Mouse (Mus musculus) testis, adult 2 months (tissue): Measurements from ENCODE around the gene Kbtbd12. TPM values are rescaled to one million over a fixed set of nuclear protein-coding genes. Genes with fewer than 3 reads are reported as not detected.
A peak's percentile ranks its signal among the peaks of the same experiment; 100 is the strongest.

Experiments used
- H3K27ac ChIP-seq: fragments of 200-500 bp; 2 replicates; pipeline ENCODE4 v1.5.1; 2012; ENCODE audit warnings: low read depth, low read length; ENCODE audit not compliant: control insufficient read depth, insufficient read depth
- H3K27me3 ChIP-seq: fragments of 200-500 bp; 2 replicates; pipeline ENCODE4 v1.6.1; 2012; ENCODE audit warnings: mild to moderate bottlenecking, low read length, moderate library complexity; ENCODE audit not compliant: control insufficient read depth, insufficient read depth
- H3K36me3 ChIP-seq: fragments of 200-500 bp; 2 replicates; pipeline ENCODE4 v1.6.1; 2012; ENCODE audit warnings: mild to moderate bottlenecking, low read length; ENCODE audit not compliant: control insufficient read depth, insufficient read depth
- H3K4me1 ChIP-seq: fragments of 200-500 bp; 2 replicates; pipeline ENCODE4 v1.6.1; 2012; ENCODE audit warnings: low read length; ENCODE audit not compliant: control insufficient read depth, insufficient read depth
- H3K4me3 ChIP-seq: fragments of 200-500 bp; 2 replicates; pipeline ENCODE4 v1.5.1; 2012; ENCODE audit warnings: low read depth, mild to moderate bottlenecking, low read length, moderate library complexity, mixed read lengths; ENCODE audit not compliant: control insufficient read depth
- CTCF ChIP-seq: fragments of 200-500 bp; IDR thresholded peaks from 2 replicates; pipeline ENCODE4 v1.5.1; 2012; ENCODE audit warnings: low read depth, mild to moderate bottlenecking, inconsistent platforms, low read length, moderate library complexity; ENCODE audit not compliant: control insufficient read depth, insufficient read depth, insufficient replicate concordance
- POLR2A ChIP-seq: fragments of 200-500 bp; IDR thresholded peaks from 2 replicates; pipeline ENCODE4 v1.6.1; 2012; ENCODE audit warnings: low read depth, mild to moderate bottlenecking, inconsistent platforms, low read length, moderate library complexity; ENCODE audit not compliant: control insufficient read depth
- polyA plus RNA-seq: library from polyadenylated mRNA; depleted of rRNA; stranded (reverse); fragments of >200 nt; gene quantifications from 2 replicates; pipeline ENCODE4 v1.2.3, GENCODE M21; 2012

Kbtbd12 gene
- polyA plus RNA-seq, 1 experiment = 0.83 TPM

DNA sequence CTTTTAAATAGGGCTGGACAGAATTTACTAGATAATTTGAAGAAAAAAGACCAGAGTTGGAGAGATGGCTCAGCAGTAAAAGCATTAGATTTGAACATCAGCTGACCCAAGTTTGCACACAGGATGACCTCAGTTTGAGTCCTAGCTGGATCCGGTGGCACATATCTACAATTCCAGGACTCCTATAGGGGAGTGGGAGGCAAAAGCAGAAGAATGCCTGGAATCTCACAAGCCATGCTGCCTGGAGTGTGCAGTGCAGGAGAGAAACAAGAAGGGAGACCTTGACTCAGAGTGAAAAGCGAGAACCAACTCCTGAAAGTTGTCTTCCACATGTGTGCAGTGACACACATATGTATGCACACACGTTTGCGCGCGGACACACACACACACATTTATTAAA lies 45.4 kb downstream of the Kbtbd12 start:
- no peaks in the 10 kb centered on the region for H3K4me1 ChIP-seq
- no peaks in the 10 kb centered on the region for H3K36me3 ChIP-seq
- H3K27ac ChIP-seq = no peak overlapping the region
- H3K4me3 ChIP-seq = no peak overlapping the region
- TF ChIP-seq POLR2A (no peak), CTCF (no peak)
- H3K27me3 ChIP-seq = no peaks in the 10 kb centered on the region

DNA sequence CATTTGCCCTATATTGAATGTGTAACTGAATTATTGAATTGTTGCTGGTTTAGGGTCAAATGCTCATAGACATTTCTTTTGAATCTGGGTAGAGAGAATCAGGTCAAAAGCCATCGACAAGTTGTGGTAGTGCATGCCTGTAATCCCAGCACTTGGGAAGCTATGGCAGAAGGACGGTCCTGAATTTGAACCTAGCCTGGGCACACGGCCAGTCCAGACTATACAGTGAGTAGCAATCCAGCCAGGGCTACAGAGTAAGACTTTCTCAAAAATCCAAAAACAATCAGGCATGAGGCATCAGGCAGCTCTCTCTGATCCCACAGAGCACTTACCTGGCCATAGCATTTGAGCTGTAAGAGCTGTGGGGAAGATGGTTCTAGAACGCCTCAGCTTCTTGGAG lies 47.5 kb downstream of the Kbtbd12 start:
- H3K27ac ChIP-seq = no peak overlapping the region
- H3K4me3 ChIP-seq = no peak overlapping the region
- H3K36me3 ChIP-seq = no peaks in the 10 kb centered on the region
- H3K27me3 ChIP-seq = no peaks in the 10 kb centered on the region
- no peaks in the 10 kb centered on the region for H3K4me1 ChIP-seq
- TF ChIP-seq POLR2A = no peak
- no peak for TF ChIP-seq CTCF

GRCm38 (mm10) chr6:88589517-88589916 lies 48.2 kb downstream of the Kbtbd12 start:
- Histone ChIP-seq H3K36me3 (no peaks in the 10 kb centered on the region), H3K27me3 (no peaks in the 10 kb centered on the region), H3K4me1 (no peaks in the 10 kb centered on the region), H3K27ac (no peak overlapping the region), H3K4me3 (no peak overlapping the region)
- TF ChIP-seq POLR2A (no peak), CTCF (peak; percentile 23; the same call in 1 of the 2 replicates)

- Histone ChIP-seq H3K4me3 (no peak overlapping the region), H3K4me1 (no peaks in the 10 kb centered on the region), H3K36me3 (no peaks in the 10 kb centered on the region), H3K27me3 (no peaks in the 10 kb centered on the region), H3K27ac (no peak overlapping the region)
- TF ChIP-seq CTCF = no peak
- TF ChIP-seq POLR2A = no peak
These were observed 49.0 kb downstream of the Kbtbd12 start for GRCm38 (mm10) chr6:88588581-88589256.

- Histone ChIP-seq H3K4me1 (no peaks in the 10 kb centered on the region), H3K27me3 (no peaks in the 10 kb centered on the region), H3K27ac (no peak overlapping the region), H3K36me3 (no peaks in the 10 kb centered on the region), H3K4me3 (no peak overlapping the region)
- TF ChIP-seq CTCF = no peak
- no peak for TF ChIP-seq POLR2A
These were observed 50.7 kb downstream of the Kbtbd12 start for GRCm38 (mm10) chr6:88587091-88587490.

GRCm38 (mm10) chr6:88583950-88584349 lies 53.8 kb downstream of the Kbtbd12 start:
- Histone ChIP-seq H3K27ac (no peak overlapping the region), H3K4me3 (no peak overlapping the region), H3K4me1 (no peaks in the 10 kb centered on the region), H3K36me3 (no peaks in the 10 kb centered on the region), H3K27me3 (no peaks in the 10 kb centered on the region)
- TF ChIP-seq CTCF = no peak

GRCm38 (mm10) chr6:88576495-88576894 lies 61.3 kb downstream of the Kbtbd12 start:
- no peak overlapping the region for H3K4me3 ChIP-seq
- H3K36me3 ChIP-seq = no peaks in the 10 kb centered on the region
- no peak for TF ChIP-seq POLR2A
- no peaks in the 10 kb centered on the region for H3K4me1 ChIP-seq
- no peaks in the 10 kb centered on the region for H3K27me3 ChIP-seq
- H3K27ac ChIP-seq = no peak overlapping the region

DNA sequence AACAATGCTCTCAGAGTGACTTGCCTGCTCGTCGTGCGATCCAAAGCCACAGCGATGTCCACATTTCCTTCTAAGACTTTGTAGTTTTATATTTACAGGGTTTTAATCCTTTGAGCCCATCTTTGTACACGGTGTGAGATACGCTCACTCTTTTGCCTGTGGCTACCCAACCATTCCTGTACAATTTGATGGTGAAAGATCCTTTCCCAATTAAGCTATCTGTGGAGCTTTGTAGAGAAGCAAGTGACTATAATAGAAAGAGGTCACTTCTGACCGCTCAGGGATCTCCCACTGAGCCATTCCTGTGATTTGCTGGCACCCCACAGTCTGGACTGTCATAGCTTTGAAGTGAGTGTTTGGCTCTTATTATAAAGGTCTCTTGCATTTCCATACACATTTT lies 71.1 kb downstream of the Kbtbd12 start:
- TF ChIP-seq CTCF = no peak
- TF ChIP-seq POLR2A = no peak
- H3K36me3 ChIP-seq = no peaks in the 10 kb centered on the region
- no peak overlapping the region for H3K27ac ChIP-seq
- no peaks in the 10 kb centered on the region for H3K4me1 ChIP-seq
- no peaks in the 10 kb centered on the region for H3K27me3 ChIP-seq
- H3K4me3 ChIP-seq = no peak overlapping the region
